Mouse (Mus musculus) spleen, adult 2 months (tissue): ENCODE data around the gene Abcf2. TPM values are rescaled to one million over a fixed set of nuclear protein-coding genes. Genes with fewer than 3 reads are reported as not detected.

ENCODE experiments used
- DNase-seq, 2 experiments: peaks; one replicate each; pipeline versions ENCODE4 v3.0.0 to v3.0.0-alpha.2; 2012 to 2021; ENCODE audit warnings: low spot score in 2 of 2, low read depth in 1 of 2
- H3K27ac ChIP-seq: fragments of 200-500 bp; 2 replicates; pipeline ENCODE4 v1.5.1; 2012; ENCODE audit warnings: low read length, inconsistent platforms; ENCODE audit not compliant: insufficient read depth
- H3K27me3 ChIP-seq: fragments of 200-500 bp; 2 replicates; pipeline ENCODE4 v1.6.1; 2012; ENCODE audit warnings: mild to moderate bottlenecking, moderate library complexity, low read length, inconsistent platforms; ENCODE audit not compliant: control insufficient read depth, insufficient read depth
- H3K36me3 ChIP-seq: fragments of 200-500 bp; 2 replicates; pipeline ENCODE4 v1.6.1; 2012; ENCODE audit warnings: mild to moderate bottlenecking, low read length, inconsistent platforms; ENCODE audit not compliant: control insufficient read depth, insufficient read depth
- H3K4me1 ChIP-seq: fragments of 200-500 bp; 2 replicates; pipeline ENCODE4 v1.6.1; 2011; ENCODE audit warnings: inconsistent platforms; ENCODE audit not compliant: control insufficient read depth, insufficient read depth, insufficient read length
- H3K4me3 ChIP-seq: fragments of 200-500 bp; 2 replicates; pipeline ENCODE4 v1.5.1; 2011; ENCODE audit warnings: mild to moderate bottlenecking, inconsistent platforms; ENCODE audit not compliant: insufficient read depth, insufficient read length; ENCODE audit errors: extremely low read depth
- CTCF ChIP-seq: fragments of 200-500 bp; IDR thresholded peaks from 2 replicates; pipeline ENCODE4 v1.5.1; 2011; ENCODE audit warnings: mild to moderate bottlenecking, inconsistent platforms; ENCODE audit not compliant: insufficient read depth, insufficient read length, insufficient replicate concordance; ENCODE audit errors: extremely low read depth
- POLR2A ChIP-seq: fragments of 200-500 bp; IDR thresholded peaks from 2 replicates; pipeline ENCODE4 v1.6.1; 2011; ENCODE audit warnings: low read depth, low read length, inconsistent platforms
- WGBS: fragments of 180-500 bp; shearing (Covaris S2); methylation state at CpG from one replicate; pipeline ENCODE4 v1.1.7; 2018; 5-methylcytosine and 5-hydroxymethylcytosine counted together
- polyA plus RNA-seq: library from polyadenylated mRNA; depleted of rRNA; stranded (reverse); fragments of >200 nt; gene quantifications from 2 replicates; pipeline ENCODE4 v1.2.3, GENCODE M21; 2012

The Abcf2 gene
- polyA plus RNA-seq, 1 experiment = 30.6 TPM

DNA sequence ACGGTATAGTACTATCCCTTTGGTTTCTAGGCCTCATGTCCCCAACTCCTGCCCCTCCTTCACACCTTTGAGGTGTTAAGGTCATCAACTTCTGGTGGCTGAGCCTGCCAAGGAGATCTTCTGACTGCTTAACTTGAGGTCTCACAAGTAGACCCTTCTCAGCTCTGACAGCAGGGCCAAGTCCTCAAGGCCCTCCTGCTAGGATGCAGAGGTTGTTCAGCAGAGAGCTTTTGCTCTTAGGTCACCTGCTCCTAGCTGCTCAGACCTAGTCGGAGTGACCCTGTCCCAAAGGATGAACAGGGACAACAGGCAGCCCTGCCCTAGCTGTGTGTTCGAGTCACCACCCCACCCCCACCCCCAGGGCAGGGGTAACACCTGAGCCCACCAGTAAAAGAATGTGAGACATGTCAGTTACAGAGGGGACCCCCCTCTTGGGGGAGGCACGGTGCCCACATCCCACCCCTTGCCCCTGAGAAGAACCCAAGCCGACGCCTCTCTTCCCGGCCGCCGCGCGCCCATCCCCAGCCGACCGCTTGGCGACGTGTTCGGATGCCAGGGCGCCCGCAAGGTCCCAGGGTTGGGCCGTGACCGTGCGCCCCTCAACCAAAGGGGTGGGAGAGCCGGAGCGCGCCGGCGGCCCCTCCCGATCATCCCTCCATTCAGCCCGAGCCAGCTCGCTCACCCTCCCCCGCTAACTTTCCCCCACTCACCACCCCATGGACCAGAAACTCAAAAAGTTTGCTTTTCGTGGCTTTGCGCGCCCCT lies 24.0 kb upstream of the Abcf2 start:
- Histone ChIP-seq H3K36me3 (no peaks in the 10 kb centered on the region), H3K27me3 (peaks cover 20% of the 10 kb centered on the region), H3K4me3 (peak overlapping the region; percentile 41; the same call in 1 of the 2 replicates), H3K27ac (peak overlapping the region; percentile 55; the same call in 1 of the 2 replicates), H3K4me1 (peaks cover 26% of the 10 kb centered on the region)
- WGBS = 6% methylated on average over 33 of the region's 33 CpGs
- TF ChIP-seq CTCF (no peak), POLR2A (no peak)
- no peak for DNase-seq

DNA sequence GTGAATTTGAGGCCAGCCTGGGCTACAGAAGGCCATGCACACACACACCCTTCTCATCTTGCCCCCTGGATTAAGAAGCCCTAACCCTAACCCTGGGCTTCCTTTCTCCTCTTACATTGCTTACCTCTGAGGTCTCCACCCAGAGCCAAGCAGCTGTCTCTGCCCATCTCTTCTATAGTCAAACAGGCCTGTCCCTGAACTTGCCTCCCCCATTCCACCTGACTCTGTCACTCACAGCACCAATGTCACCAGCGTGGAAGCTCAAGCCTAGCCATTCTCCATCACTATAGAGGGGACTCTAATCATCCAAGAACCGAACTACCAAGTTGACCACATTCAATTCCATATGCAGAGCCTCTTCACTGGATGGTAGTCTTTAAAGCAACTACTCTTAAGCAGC lies 23.0 kb upstream of the Abcf2 start:
- H3K4me1 ChIP-seq = peaks cover 26% of the 10 kb centered on the region
- peaks cover 20% of the 10 kb centered on the region for H3K27me3 ChIP-seq
- TF ChIP-seq CTCF (no peak), POLR2A (no peak)
- no peak for DNase-seq
- WGBS = 86% methylated on average over 2 of the region's 2 CpGs
- H3K27ac ChIP-seq = no peak overlapping the region
- H3K4me3 ChIP-seq = no peak overlapping the region
- H3K36me3 ChIP-seq = no peaks in the 10 kb centered on the region

DNA sequence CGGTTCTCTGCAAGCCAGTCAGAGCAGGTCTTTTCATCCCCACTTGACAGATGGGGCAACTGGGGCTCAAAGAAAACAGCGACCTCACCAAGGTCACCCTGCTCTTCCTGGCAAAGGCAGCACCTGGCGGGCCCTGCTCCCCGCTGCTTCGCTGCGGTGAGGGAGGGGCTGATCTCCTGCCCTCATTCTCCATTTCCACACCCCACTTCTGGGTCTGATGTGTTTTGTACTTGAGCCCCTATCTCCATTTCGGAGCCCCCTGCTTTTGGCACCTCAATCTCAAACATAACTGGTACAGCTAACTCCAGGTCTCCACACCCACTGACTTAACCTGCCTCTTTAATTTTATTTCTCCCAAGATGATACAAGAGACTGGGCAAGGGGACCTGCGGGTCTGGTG lies 21.9 kb upstream of the Abcf2 start:
- no peak overlapping the region for H3K27ac ChIP-seq
- 33% methylated on average over 8 of the region's 8 CpGs for WGBS
- TF ChIP-seq POLR2A (no peak), CTCF (no peak)
- peaks cover 17% of the 10 kb centered on the region for H3K27me3 ChIP-seq
- peaks cover 22% of the 10 kb centered on the region for H3K4me1 ChIP-seq
- no peaks in the 10 kb centered on the region for H3K36me3 ChIP-seq
- H3K4me3 ChIP-seq = no peak overlapping the region
- DNase-seq = no peak

DNA sequence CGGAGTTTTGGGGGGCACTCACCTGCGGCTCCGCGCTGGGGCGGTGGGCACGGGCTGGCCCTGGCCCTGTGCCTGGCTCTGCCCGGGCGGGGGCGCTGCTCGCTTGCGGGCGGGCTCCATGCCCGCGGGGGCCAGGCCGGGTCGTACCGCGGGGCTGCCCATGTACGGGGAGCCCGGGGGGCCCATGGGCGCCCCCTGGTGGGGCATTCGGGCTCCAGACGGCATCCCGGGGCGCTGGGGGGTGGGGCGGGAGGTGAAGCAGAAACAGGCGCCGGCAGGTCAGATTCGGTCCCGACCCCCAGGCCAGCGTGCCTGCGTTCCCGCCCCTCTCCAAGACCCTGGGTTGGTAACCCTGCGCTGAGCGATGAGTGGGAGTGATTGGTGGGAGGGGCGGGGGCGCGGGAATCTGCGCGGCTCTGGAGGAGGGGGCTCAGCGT lies 21.3 kb upstream of the Abcf2 start:
- Histone ChIP-seq H3K4me3 (peak overlapping the region; percentile 38; the same call in 1 of the 2 replicates), H3K27me3 (peaks cover 17% of the 10 kb centered on the region), H3K27ac (no peak overlapping the region), H3K4me1 (peaks cover 22% of the 10 kb centered on the region), H3K36me3 (no peaks in the 10 kb centered on the region)
- TF ChIP-seq CTCF = peak; percentile 40; the same call in 1 of the 2 replicates
- no peak for TF ChIP-seq POLR2A
- peak in 1 of 2 experiments; percentile 50 for DNase-seq
- 3% methylated on average over 41 of the region's 41 CpGs for WGBS

DNA sequence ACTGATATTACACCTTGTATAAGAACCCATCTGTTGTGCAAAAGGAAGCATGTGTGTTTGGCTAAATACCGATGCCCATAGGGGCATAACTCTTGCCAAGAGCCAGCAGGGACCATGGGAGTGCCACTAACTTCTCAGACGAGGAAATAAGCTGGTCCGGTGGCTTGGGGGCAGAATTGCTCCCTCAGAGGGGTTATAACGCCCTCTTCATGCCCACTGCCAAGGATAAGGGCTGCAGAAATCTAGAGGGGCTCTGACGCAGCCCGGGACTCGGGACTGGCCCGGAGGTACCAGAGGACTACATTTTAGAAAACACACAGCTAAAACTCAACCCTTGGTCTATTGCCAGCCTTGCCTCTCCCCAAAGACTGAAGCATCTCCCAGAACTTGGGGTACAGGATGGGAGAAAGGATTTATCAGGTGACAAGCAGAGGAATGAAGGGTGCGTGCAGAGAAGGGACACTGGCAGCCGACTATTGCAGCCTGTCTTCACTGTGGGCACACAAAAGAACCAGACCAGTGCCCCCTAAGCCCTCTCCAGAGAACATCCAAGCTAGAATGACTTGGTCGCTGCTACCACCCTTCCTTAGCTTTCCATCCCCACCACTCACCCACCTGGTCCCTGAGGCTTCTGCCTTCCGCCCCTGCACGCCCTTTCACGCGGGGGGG lies 20.8 kb upstream of the Abcf2 start:
- no peak for DNase-seq
- Histone ChIP-seq H3K36me3 (no peaks in the 10 kb centered on the region), H3K27me3 (peaks cover 17% of the 10 kb centered on the region), H3K4me1 (peaks cover 22% of the 10 kb centered on the region), H3K27ac (no peak overlapping the region), H3K4me3 (peak overlapping the region; percentile 38; the same call in 1 of the 2 replicates)
- 28% methylated on average over 15 of the region's 15 CpGs for WGBS
- TF ChIP-seq CTCF (no peak), POLR2A (no peak)

DNA sequence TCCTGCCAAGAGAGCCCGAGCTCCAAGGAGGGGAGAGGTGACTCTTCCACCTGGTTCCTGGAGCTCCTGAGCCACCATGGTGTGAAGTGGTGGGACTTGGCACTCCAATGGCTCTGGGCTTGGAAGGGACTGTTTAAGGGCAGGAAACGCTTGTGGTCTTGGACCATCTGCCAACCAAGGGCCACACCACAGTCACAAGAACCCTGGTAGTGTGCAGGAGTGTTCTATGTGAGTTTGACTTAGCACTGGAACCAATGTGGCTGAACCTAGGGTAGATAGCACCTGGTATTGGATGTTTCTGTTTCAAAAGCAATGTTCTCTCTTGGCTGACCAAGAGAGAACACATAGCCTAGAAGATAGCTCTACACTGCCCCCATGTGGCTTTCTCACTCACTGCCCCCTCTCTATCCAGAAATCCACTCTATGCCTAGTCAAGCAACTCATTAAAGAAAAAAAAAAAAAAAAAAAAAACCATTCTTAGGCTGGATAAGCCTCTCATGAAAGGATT lies 20.0 kb upstream of the Abcf2 start:
- no peak for TF ChIP-seq POLR2A
- TF ChIP-seq CTCF = peak; percentile 50; the same call in 1 of the 2 replicates
- Histone ChIP-seq H3K27ac (peak overlapping the region; percentile 44), H3K36me3 (no peaks in the 10 kb centered on the region), H3K27me3 (peaks cover 15% of the 10 kb centered on the region), H3K4me3 (peak overlapping the region; percentile 53; the same call in 1 of the 2 replicates), H3K4me1 (peaks cover 19% of the 10 kb centered on the region)
- DNase-seq = peak; percentile 68 to 78
- WGBS = 21% methylated on average over 2 of the region's 2 CpGs
